Mouse (Mus musculus) forebrain, embryonic 10.5 days (tissue): ENCODE measurements around the gene Ift74. TPM values are rescaled to one million over a fixed set of nuclear protein-coding genes. Genes with fewer than 3 reads are reported as not detected.
A peak's percentile ranks its signal among the peaks of the same experiment; 100 is the strongest.

Experiments
- DNase-seq: peaks from one replicate; pipeline ENCODE4 v3.0.0-alpha.2; 2017; ENCODE audit warnings: low spot score; ENCODE audit errors: extremely low spot score
- H3K27ac ChIP-seq: fragments of 300-500 bp; sonication (generic); 2 replicates; pipeline ENCODE4 v1.5.1; 2016; ENCODE audit warnings: mild to moderate bottlenecking
- H3K27me3 ChIP-seq: fragments of 300-500 bp; sonication (generic); 2 replicates; pipeline ENCODE4 v1.6.1; 2016; ENCODE audit warnings: mild to moderate bottlenecking; ENCODE audit not compliant: poor library complexity, severe bottlenecking
- H3K36me3 ChIP-seq: fragments of 300-500 bp; sonication (generic); replicated peaks from 2 replicates; pipeline ENCODE4 v1.6.1; 2016; ENCODE audit warnings: mild to moderate bottlenecking, moderate library complexity
- H3K4me1 ChIP-seq: fragments of 300-500 bp; sonication (generic); 2 replicates; pipeline ENCODE4 v1.6.1; 2016
- H3K4me3 ChIP-seq: fragments of 300-500 bp; sonication (generic); 2 replicates; pipeline ENCODE4 v1.5.1; 2016; ENCODE audit warnings: mild to moderate bottlenecking, moderate library complexity
- H3K9me3 ChIP-seq: fragments of 300-500 bp; sonication (generic); 2 replicates; pipeline ENCODE4 v1.6.1; 2016; ENCODE audit warnings: mild to moderate bottlenecking, moderate library complexity
- WGBS: fragments of 180-500 bp; shearing (Covaris S2); methylation state at CpG from one replicate; pipeline ENCODE4 v1.1.7; 2016; 5-methylcytosine and 5-hydroxymethylcytosine counted together
- microRNA counts: library from miRNA; unstranded; fragments of <30 nt; microRNA quantifications from one replicate; lab custom pipeline; 2017
- microRNA-seq: library from miRNA; unstranded; fragments of <30 nt; microRNA quantifications from one replicate; pipeline ENCODE4, GENCODE M21; 2017
- polyA plus RNA-seq: library from polyadenylated mRNA; unstranded; fragments of >200 nt; fragmentation: Nextera tagmentation; extraction: Ambion mirVana; gene quantifications from 2 replicates; pipeline ENCODE4 v1.2.1, GENCODE M21; 2016

Gene Ift74
- polyA plus RNA-seq, 1 experiment from 2014 or later: 60.1 TPM

DNA sequence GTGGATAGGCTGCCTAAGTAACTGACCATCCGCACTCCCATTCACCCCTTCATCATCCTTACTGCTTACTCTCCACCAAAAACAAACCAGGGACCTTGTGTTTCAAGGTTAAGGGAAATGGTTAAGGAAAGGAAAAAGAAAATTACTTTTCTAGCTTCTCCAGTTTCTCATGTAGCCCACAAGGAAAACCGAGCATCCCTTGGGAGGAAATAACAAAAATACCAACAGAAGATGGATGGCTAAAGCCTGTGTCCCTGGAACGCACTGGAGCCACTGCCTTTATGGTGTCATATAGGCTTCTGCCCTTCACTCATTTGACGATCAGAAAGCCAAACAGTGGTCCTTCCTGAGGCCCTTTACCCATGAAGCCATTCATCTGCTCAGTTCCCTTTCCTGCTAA is 97.1 kb downstream of the Ift74 start:
- WGBS: 87% methylated on average over 4 of the region's 4 CpGs
- no peak for DNase-seq
- Histone ChIP-seq H3K4me1 (no peaks in the 10 kb centered on the region), H3K27me3 (no peaks in the 10 kb centered on the region), H3K27ac (no peak overlapping the region), H3K36me3 (no peaks in the 10 kb centered on the region), H3K9me3 (no peaks in the 10 kb centered on the region), H3K4me3 (no peak overlapping the region)

- Histone ChIP-seq H3K36me3 (no peaks in the 10 kb centered on the region), H3K4me3 (no peak overlapping the region), H3K27ac (no peak overlapping the region), H3K4me1 (no peaks in the 10 kb centered on the region), H3K9me3 (no peaks in the 10 kb centered on the region), H3K27me3 (no peaks in the 10 kb centered on the region)
- DNase-seq: no peak
Observed at GRCm38 (mm10) chr4:94713741-94714140, 99.5 kb downstream of the Ift74 start.

GRCm38 (mm10) chr4:94715166-94715565 is 100.9 kb downstream of the Ift74 start:
- no peaks in the 10 kb centered on the region for H3K9me3 ChIP-seq
- DNase-seq: no peak
- H3K4me3 ChIP-seq: no peak overlapping the region
- no peaks in the 10 kb centered on the region for H3K36me3 ChIP-seq
- H3K27me3 ChIP-seq: no peaks in the 10 kb centered on the region
- no peaks in the 10 kb centered on the region for H3K4me1 ChIP-seq
- H3K27ac ChIP-seq: no peak overlapping the region
- WGBS: 59% methylated on average over 6 of the region's 6 CpGs

- no peaks in the 10 kb centered on the region for H3K27me3 ChIP-seq
Observed at GRCm38 (mm10) chr4:94725799-94726198, 111.5 kb downstream of the Ift74 start.

DNA sequence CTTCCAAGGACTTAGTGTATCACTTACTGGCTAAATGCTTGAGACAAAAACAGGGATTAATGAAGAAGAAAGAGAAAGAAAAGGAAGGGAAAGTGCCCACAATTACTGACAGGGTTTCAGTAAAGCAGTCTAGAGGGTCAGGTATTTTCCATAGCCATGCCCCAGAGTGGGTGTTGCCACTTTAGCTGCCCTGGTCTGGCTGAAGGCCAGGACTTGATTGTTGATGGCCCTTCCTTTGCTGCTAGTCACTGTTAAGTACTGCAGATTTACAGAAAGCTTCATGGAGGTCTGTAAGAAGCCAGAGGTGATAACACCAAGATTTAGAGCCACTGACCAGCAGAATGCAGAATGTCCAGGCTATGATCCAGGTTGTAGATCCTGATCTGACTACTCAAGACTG is 118.4 kb downstream of the Ift74 start:
- Histone ChIP-seq H3K27ac (no peak overlapping the region), H3K4me1 (no peaks in the 10 kb centered on the region), H3K4me3 (no peak overlapping the region), H3K27me3 (no peaks in the 10 kb centered on the region), H3K36me3 (no peaks in the 10 kb centered on the region), H3K9me3 (0 out of 2 replicates have a peak, but pooled peaks cover 4% of the 10 kb centered on the region)
- no peak for DNase-seq

More at GRCm38 (mm10) chr4:94725799-94726198, 111.5 kb downstream of the Ift74 start:
- 0 out of 2 replicates have a peak, but pooled peaks cover 4% of the 10 kb centered on the region for H3K9me3 ChIP-seq
- H3K4me1 ChIP-seq: no peaks in the 10 kb centered on the region
- H3K36me3 ChIP-seq: no peaks in the 10 kb centered on the region
- 71% methylated on average over 4 of the region's 4 CpGs for WGBS
- no peak overlapping the region for H3K27ac ChIP-seq
- H3K4me3 ChIP-seq: no peak overlapping the region
- DNase-seq: no peak

- Histone ChIP-seq H3K9me3 (no peaks in the 10 kb centered on the region), H3K4me1 (no peaks in the 10 kb centered on the region), H3K4me3 (no peak overlapping the region), H3K27me3 (no peaks in the 10 kb centered on the region), H3K27ac (no peak overlapping the region), H3K36me3 (no peaks in the 10 kb centered on the region)
- no peak for DNase-seq
- WGBS: 77% methylated on average over 5 of the region's 5 CpGs
Observed at GRCm38 (mm10) chr4:94737326-94738295, 123.3 kb downstream of the Ift74 start.

GRCm38 (mm10) chr4:94738838-94739731 is 124.8 kb downstream of the Ift74 start, which contains the start of gene Tek:
Gene Tek (plus strand): TSS chr4:94739289.
- Histone ChIP-seq H3K36me3 (no peaks in the 10 kb centered on the region), H3K4me1 (no peaks in the 10 kb centered on the region), H3K27ac (no peak within 1 kb of the TSS), H3K4me3 (peak within 1 kb of the TSS; percentile 16), H3K27me3 (no peaks in the 10 kb centered on the region), H3K9me3 (no peaks in the 10 kb centered on the region)
- 78% methylated on average over 16 of the region's 16 CpGs for WGBS
- no peak for DNase-seq

DNA sequence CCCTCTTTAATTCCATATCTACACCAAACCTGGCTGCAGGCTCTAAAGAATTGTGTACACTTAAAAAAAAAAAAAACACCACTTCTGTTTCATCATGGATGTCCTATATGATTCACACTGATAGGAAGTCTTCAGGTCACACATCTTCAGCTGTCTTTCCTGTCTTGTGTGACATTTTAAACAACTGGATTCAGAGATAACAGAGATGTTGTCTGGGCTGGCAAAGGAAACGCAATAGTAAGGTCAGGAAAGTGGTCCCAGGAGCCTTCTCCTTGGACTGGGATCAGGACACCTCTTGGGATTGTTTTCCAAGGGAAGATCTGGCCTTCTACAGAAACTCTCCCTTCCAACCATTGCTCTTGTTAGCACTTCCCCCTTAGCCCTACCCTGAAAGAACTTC is 127.5 kb downstream of the Ift74 start:
- WGBS: 83% methylated on average over 1 of the region's 1 CpGs
- Histone ChIP-seq H3K4me3 (no peak overlapping the region), H3K27me3 (no peaks in the 10 kb centered on the region), H3K27ac (no peak overlapping the region), H3K36me3 (no peaks in the 10 kb centered on the region), H3K9me3 (no peaks in the 10 kb centered on the region), H3K4me1 (no peaks in the 10 kb centered on the region)
- DNase-seq: no peak

MicroRNA genes within 50 kb of the gene (microRNA counts, 519-probe panel; counts per million panel counts)
- microRNA mmu-miR-872 (lab: Ali Mortazavi, UCI): 6,041 counts per million, percentile 92 among the panel's probes with 10 or more counts

Small RNA genes lying within 50 kb of the gene (microRNA-seq; reads per million reads assigned to microRNA genes)
- 4,862 reads per million, percentile 89 among the genes with 10 or more reads in this experiment for gene Mir872

Other genes starting within 250 kb of the Ift74 start
- not detected in 2 replicates for gene Gm10306, start 57.9 kb upstream of the Ift74 start, polyA plus RNA-seq
- gene Caap1, start 57.7 kb upstream of the Ift74 start, polyA plus RNA-seq: 25.4 and 26.3 TPM in 2 replicates
- 94.7 and 97.4 TPM in 2 replicates for gene Plaa, start 11.2 kb upstream of the Ift74 start, polyA plus RNA-seq
- 1.4 TPM in 2 replicates for gene Lrrc19, start 35.7 kb downstream of the Ift74 start, polyA plus RNA-seq
- 8.5 and 8.9 TPM in 2 replicates for gene Tek, start 124.8 kb downstream of the Ift74 start, polyA plus RNA-seq